Mouse (Mus musculus): ENCODE measurements around the gene Obp1a.

Gene Obp1a

DNA sequence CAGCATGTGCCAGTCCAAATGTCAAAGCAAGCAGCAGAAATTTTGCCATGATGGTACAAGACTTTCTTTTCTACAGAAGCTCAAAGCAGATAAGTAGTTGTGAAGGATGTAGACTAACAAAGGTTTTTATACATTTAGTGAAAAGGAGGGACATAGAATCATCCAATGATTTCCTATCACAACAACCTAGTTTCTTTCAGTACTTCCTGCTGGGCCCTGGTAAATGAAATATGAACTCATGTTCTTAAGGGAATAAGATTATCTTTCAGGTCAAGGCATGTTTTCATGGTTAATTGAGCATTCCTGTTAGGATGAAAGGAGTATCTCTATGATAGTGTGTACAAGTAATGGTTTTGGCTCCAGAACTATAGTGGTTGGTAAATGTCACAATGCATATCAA, at the start of gene Obp1a:
Gene Obp1a, minus strand, starts transcription at position 101 of the 400 bp plus-strand sequence.
- no peak for DNase-seq (ENCODE audit: low spot score in 2 of 2)

DNA sequence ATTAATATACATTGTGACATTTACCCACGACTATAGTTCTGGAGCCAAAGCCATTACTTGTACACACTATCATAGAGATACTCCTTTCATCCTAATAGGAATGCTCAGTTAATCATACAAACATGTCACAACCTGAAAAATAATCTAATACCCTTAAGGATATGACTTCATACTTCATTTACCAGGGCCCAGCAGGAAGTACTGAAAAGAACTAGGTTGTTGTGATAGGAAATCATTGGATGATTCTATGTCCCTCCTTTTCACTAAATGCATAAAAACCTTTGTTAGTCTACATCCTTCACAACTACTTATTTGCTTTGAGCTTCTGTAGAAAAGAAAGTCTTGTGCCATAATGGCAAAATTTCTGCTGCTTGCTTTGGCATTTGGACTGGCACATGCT, 34.0 kb upstream of the Obp1a start, which contains the start of gene Gm5938:
Gene Gm5938, plus strand, starts transcription at position 301 of the 400 bp plus-strand sequence.
- no peak for DNase-seq (ENCODE audit: low spot score in 2 of 2)

Data from urinary bladder, adult 18-20 months (tissue).